Mouse (Mus musculus) neural tube, embryonic 14.5 days (tissue): ENCODE measurements around the gene E130114P18Rik. TPM values are rescaled to one million over a fixed set of nuclear protein-coding genes. Genes with fewer than 3 reads are reported as not detected.

Experiments
- ATAC-seq: fragments of 200-750 bp; cut with Nextera tagmentation; 2 replicates; pipeline ENCODE4 v1.8.0; 2017; ENCODE audit warnings: low read depth, mild to moderate bottlenecking, moderate TSS enrichment, moderate library complexity
- H3K27ac ChIP-seq: fragments of 300-500 bp; sonication (generic); 2 replicates; pipeline ENCODE4 v1.5.1; 2014; ENCODE audit warnings: low read depth, mild to moderate bottlenecking, control low read depth, low read length, moderate library complexity, mixed read lengths
- H3K27me3 ChIP-seq: fragments of 300-500 bp; sonication (generic); 2 replicates; pipeline ENCODE4 v1.6.1; 2014; ENCODE audit warnings: low read length; ENCODE audit not compliant: control insufficient read depth, insufficient read depth
- H3K36me3 ChIP-seq: fragments of 300-500 bp; sonication (generic); 2 replicates; pipeline ENCODE4 v1.6.1; 2014; ENCODE audit warnings: low read length, mixed read lengths; ENCODE audit not compliant: control insufficient read depth, insufficient read depth
- H3K4me1 ChIP-seq: fragments of 300-500 bp; sonication (generic); 2 replicates; pipeline ENCODE4 v1.6.1; 2014; ENCODE audit warnings: low read length; ENCODE audit not compliant: control insufficient read depth, insufficient read depth
- H3K4me2 ChIP-seq: fragments of 300-500 bp; sonication (generic); 2 replicates; pipeline ENCODE4 v1.6.1; 2014; ENCODE audit warnings: mild to moderate bottlenecking, low read depth, low read length, control low read depth
- H3K4me3 ChIP-seq: fragments of 300-500 bp; sonication (generic); 2 replicates; pipeline ENCODE4 v1.5.1; 2014; ENCODE audit warnings: low read depth, low read length, control low read depth, mixed read lengths
- H3K9ac ChIP-seq: fragments of 300-500 bp; sonication (generic); replicated peaks from 2 replicates; pipeline ENCODE4 v1.6.1; 2014; ENCODE audit warnings: low read depth, mild to moderate bottlenecking, control low read depth, low read length, mixed read lengths
- H3K9me3 ChIP-seq: fragments of 300-500 bp; sonication (generic); 2 replicates; pipeline ENCODE4 v1.6.1; 2016; ENCODE audit warnings: low read length; ENCODE audit not compliant: control insufficient read depth
- WGBS: fragments of 180-500 bp; shearing (Covaris S2); extraction: QIAGEN DNeasy Blood & Tissue Kit; methylation state at CpG from one replicate; pipeline ENCODE4 v1.1.7; 2014; 5-methylcytosine and 5-hydroxymethylcytosine counted together
- polyA plus RNA-seq: library from polyadenylated mRNA; unstranded; fragments of >200 nt; fragmentation: Nextera tagmentation; extraction: Ambion mirVana; gene quantifications from 2 replicates; pipeline ENCODE4 v1.2.1, GENCODE M21; 2014

The E130114P18Rik gene
- polyA plus RNA-seq, 1 experiment from 2014 or later, result 22.6 TPM

DNA sequence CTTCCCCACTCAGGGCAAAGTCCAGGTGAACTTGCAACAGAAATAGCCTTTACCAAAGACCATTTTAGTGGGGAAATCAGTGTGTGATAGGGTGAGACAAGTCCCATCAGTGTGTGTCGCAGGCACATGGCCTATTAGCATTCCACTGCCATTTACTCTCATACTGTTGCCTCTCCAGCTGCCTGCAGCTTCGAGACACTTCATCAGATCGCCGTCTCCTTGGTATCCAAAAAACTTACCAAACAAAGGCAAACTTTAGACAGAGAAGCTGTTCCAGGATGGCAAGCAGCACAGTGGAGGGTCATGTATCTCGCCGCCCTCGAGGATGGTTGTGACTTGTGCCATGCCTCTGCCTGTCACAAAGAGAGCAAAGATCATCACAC, 87.5 kb downstream of the E130114P18Rik start:
- H3K4me2 ChIP-seq, result no peak overlapping the region

DNA sequence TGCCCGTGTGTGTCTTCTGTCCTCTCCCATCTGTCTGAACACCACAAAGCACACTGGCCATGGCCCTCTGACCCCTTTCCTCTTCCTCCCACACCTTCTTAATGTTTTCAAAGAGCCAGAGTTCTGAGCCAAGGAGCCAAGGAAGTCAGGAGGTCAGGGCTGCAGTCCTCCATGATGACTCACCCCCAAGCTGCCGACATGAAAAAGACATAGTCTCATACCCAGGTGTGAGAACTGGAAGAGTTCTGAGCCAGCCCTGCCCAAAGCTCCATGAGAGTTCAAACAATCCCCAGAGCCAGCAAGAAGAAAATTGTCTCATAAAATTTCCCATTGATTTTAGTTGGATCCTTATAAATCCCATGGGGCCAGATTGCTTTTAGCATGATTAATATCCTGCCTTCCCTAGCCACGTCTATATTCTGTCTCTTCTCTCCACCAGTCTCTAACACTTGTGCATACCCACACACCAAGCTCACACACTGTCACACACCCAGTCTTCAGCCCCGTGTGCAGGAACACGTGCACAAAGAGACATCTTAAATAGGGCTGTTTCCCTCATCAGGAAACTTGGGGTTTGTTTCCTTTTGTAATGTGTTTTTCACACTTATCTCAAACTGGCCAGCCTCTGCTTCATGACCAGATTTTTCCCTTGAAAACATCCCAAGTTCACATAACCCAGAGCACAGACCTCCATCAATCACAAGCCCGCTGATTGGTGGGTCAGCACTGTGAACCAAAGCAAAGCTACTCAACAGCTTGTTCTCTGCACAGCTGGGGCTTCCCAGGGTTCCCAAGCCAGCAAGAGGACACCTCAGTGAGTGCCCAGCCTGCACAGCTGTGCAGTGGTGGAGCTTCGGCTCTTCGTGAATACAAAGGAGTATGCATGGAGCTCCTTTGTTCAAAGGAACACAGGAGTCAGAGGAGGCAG, 88.2 kb downstream of the E130114P18Rik start:
- no peaks in the 10 kb centered on the region for H3K36me3 ChIP-seq
- no peaks in the 10 kb centered on the region; the same call in 1 of the 2 replicates for H3K4me1 ChIP-seq
- no peak overlapping the region for H3K4me2 ChIP-seq
- H3K27me3 ChIP-seq, result no peaks in the 10 kb centered on the region
- peak; percentile 64; the same call in 1 of the 2 replicates for ATAC-seq
- H3K9ac ChIP-seq, result no peak overlapping the region
- H3K27ac ChIP-seq, result no peak overlapping the region
- H3K4me3 ChIP-seq, result no peak overlapping the region
- WGBS, result 59% methylated on average over 8 of the region's 8 CpGs
- no peaks in the 10 kb centered on the region for H3K9me3 ChIP-seq

More for the DNA sequence above, 87.5 kb downstream of the E130114P18Rik start:
- Histone ChIP-seq H3K9me3 (no peaks in the 10 kb centered on the region), H3K36me3 (no peaks in the 10 kb centered on the region), H3K4me1 (no peaks in the 10 kb centered on the region; the same call in 1 of the 2 replicates), H3K4me3 (no peak overlapping the region), H3K27me3 (no peaks in the 10 kb centered on the region), H3K27ac (no peak overlapping the region), H3K9ac (no peak overlapping the region)
- no peak for ATAC-seq
- 67% methylated on average over 7 of the region's 7 CpGs for WGBS

DNA sequence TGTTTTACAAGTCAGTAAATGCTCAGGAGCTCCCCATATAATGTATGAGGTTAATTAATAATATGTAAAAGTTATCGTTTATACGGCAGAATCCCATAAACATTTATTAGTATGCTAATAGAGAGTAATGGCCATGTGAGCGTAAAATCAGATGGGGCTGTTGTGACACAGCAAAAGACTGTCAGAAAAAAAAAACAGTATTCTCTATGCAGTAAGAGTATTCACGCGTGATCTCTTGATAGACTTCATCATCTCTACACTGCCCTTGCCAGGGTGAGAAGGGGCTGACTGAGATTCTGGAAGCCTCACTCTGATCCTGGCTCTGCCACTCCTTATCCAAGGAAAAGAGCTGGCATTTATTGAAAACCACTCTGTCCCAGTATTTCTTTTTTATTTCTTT, 91.9 kb downstream of the E130114P18Rik start:
- H3K9me3 ChIP-seq, result no peaks in the 10 kb centered on the region
- H3K9ac ChIP-seq, result no peak overlapping the region
- no peak overlapping the region for H3K4me3 ChIP-seq
- no peak overlapping the region for H3K27ac ChIP-seq
- H3K27me3 ChIP-seq, result no peaks in the 10 kb centered on the region
- H3K4me1 ChIP-seq, result no peaks in the 10 kb centered on the region; the same call in 1 of the 2 replicates
- ATAC-seq, result peak; percentile 61; the same call in 1 of the 2 replicates
- 50% methylated on average over 5 of the region's 5 CpGs for whole genome bisulfite sequencing
- H3K36me3 ChIP-seq, result no peaks in the 10 kb centered on the region
- H3K4me2 ChIP-seq, result no peak overlapping the region

DNA sequence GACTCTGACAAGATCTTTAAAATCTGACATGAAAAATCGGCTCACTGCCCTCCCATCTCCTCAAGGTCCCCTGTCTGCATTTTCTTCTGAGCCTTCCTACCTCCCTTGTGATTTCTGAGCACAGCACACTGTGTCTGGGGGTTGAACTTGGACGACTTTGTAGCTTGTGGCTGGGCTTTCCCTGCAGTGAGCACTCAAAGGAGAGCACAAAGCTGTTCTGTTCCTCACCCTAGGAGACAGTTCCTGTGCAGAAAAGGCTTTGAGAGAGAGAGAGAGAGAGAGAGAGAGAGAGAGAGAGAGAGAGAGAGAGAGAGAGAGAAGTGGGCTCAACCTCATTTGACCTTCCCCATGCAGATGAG, 101.3 kb downstream of the E130114P18Rik start:
- Histone ChIP-seq H3K4me1 (0 out of 2 replicates have a peak, but pooled peaks cover 8% of the 10 kb centered on the region), H3K27me3 (no peaks in the 10 kb centered on the region), H3K4me3 (no peak overlapping the region), H3K9ac (no peak overlapping the region), H3K27ac (no peak overlapping the region), H3K4me2 (no peak overlapping the region), H3K9me3 (no peaks in the 10 kb centered on the region), H3K36me3 (no peaks in the 10 kb centered on the region)
- no peak for ATAC-seq
- WGBS, result 13% methylated on average over 2 of the region's 2 CpGs

DNA sequence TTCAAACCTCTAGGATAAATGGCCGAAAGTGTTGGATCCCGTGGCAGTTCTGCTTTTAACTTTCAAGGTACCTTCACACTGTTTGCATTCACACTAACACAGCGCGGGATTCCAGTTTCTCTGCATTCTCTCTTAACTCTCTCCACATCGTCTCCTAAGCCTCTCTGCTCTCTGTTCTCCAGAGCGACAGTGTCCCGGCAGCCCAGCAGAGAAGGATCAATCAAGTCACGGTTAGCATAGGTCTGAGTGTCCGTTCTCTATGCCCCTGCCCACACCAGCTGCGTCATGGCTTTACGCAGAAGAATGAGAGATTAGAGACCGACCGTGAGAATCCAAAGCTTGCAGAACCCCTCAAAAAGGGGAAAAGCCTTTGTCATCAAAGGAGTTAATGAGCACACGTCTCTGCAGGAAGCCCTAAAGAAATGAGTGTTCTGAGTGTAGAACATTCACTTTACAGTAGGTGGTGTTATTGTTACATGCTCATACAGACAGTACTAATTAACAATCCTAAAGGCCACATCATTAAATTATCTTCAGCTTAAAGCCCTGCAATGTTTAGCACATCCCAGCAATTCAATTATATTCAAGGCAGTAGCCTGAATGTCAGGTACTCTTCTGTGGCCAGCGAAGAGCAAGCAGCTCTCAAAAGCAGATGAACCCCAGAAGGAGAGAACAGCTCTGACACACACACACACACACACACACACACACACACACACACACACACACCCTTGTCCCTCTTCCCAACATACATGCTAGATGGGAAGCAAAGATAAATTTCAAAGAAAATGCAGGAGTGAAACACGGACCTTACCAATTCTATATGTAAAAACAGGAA, 101.9 kb downstream of the E130114P18Rik start:
- ATAC-seq, result peak; percentile 87
- H3K27ac ChIP-seq, result peak overlapping the region; percentile 23; the same call in 1 of the 2 replicates
- H3K4me3 ChIP-seq, result no peak overlapping the region
- H3K4me2 ChIP-seq, result peak overlapping the region; percentile 39; the same call in 1 of the 2 replicates
- H3K27me3 ChIP-seq, result no peaks in the 10 kb centered on the region
- 24% methylated on average over 16 of the region's 16 CpGs for WGBS
- no peaks in the 10 kb centered on the region for H3K36me3 ChIP-seq
- 0 out of 2 replicates have a peak, but pooled peaks cover 8% of the 10 kb centered on the region for H3K4me1 ChIP-seq
- H3K9ac ChIP-seq, result peak overlapping the region; percentile 39; the same call in 1 of the 2 replicates
- H3K9me3 ChIP-seq, result no peaks in the 10 kb centered on the region

DNA sequence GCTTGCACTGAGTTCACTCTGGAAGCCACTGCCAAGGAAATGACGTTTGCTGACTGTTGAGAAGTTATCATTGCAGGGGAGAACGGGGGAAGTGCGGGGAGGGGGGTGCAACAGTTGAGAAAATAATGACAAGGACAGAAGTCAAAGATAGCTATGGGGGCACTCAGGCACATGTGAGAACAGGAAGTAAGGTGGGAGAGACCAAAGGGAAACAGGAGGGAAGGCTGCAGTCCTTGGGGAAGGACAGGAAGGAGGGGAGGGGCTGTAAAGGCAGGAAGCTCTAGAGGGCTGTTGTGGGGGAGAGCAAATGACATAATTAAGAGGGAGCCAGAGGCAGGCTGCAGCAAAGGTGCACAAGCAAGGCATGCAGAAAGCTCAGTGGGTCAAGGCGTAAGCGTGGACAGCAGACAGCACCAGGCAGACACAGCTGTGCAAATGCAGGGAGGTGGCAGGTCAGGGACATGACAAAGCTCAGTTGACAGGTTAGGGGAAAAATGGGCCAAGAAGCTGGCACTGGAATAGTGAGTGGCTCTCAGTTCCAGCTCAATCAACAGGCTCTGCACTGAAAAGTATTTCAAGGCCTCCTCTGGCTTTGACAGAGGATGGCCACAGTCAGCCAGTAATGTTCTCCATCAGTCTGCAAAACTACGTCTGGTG, 103.9 kb downstream of the E130114P18Rik start:
- Histone ChIP-seq H3K27ac (no peak overlapping the region), H3K36me3 (no peaks in the 10 kb centered on the region), H3K4me3 (no peak overlapping the region), H3K4me1 (0 out of 2 replicates have a peak, but pooled peaks cover 8% of the 10 kb centered on the region), H3K27me3 (no peaks in the 10 kb centered on the region), H3K9me3 (no peaks in the 10 kb centered on the region), H3K4me2 (no peak overlapping the region), H3K9ac (no peak overlapping the region)
- no peak for ATAC-seq
- 69% methylated on average over 6 of the region's 6 CpGs for WGBS

DNA sequence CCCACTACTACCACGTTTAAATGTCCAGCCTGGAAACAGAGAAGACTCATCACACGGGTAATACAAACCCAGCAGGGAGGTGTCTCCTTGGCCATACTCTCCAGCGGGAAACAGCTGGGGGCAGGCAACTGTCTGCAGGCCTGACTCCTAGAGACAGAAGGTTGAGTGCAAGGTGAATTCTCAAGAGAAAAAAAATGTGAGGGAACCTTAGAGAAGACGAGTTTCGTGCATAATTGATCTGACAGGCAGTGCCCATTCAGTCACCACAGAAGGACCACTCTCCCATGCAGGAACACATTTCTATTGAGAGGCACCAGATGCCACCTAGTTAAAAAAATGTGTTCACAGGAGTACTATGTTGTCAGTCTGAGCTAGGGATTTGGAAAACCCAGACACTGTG, 105.4 kb downstream of the E130114P18Rik start:
- no peak for ATAC-seq
- Histone ChIP-seq H3K4me2 (no peak overlapping the region), H3K9ac (no peak overlapping the region), H3K4me1 (0 out of 2 replicates have a peak, but pooled peaks cover 8% of the 10 kb centered on the region), H3K36me3 (no peaks in the 10 kb centered on the region), H3K9me3 (no peaks in the 10 kb centered on the region), H3K27me3 (no peaks in the 10 kb centered on the region), H3K27ac (no peak overlapping the region), H3K4me3 (no peak overlapping the region)
- 50% methylated on average over 5 of the region's 5 CpGs for whole genome bisulfite sequencing

DNA sequence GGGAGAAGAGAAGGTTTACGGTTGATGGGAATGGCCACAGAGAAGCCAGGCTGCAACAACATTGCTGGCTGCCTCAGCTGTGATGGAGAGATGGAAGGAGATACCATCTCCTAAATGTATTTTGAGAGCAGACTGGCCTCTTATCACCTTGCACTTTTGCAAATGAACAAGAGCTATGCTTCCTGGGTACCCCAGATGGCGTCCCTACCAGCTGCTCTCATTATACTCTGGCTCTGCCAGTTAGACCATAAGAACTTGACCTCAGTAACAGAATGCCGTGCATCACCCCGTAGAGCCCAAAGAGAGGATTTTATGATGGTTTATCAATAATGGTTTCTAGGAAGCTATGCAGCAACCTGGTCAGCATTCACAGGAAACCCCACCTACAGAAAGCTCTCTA, 106.0 kb downstream of the E130114P18Rik start:
- Histone ChIP-seq H3K27ac (no peak overlapping the region), H3K4me3 (no peak overlapping the region), H3K9me3 (no peaks in the 10 kb centered on the region), H3K4me2 (no peak overlapping the region), H3K36me3 (no peaks in the 10 kb centered on the region), H3K27me3 (no peaks in the 10 kb centered on the region), H3K9ac (no peak overlapping the region), H3K4me1 (0 out of 2 replicates have a peak, but pooled peaks cover 8% of the 10 kb centered on the region)
- ATAC-seq, result no peak
- WGBS, result 72% methylated on average over 4 of the region's 4 CpGs
